Mouse (Mus musculus) forebrain, embryonic 10.5 days (tissue): Measurements from ENCODE around the gene Nrxn1. TPM values are rescaled to one million over a fixed set of nuclear protein-coding genes. Genes with fewer than 3 reads are reported as not detected.

Experiments used
- DNase-seq: peaks from one replicate; pipeline ENCODE4 v3.0.0-alpha.2; 2017; ENCODE audit warnings: low spot score; ENCODE audit errors: extremely low spot score
- H3K27ac ChIP-seq: fragments of 300-500 bp; sonication (generic); 2 replicates; pipeline ENCODE4 v1.5.1; 2016; ENCODE audit warnings: mild to moderate bottlenecking
- H3K27me3 ChIP-seq: fragments of 300-500 bp; sonication (generic); 2 replicates; pipeline ENCODE4 v1.6.1; 2016; ENCODE audit warnings: mild to moderate bottlenecking; ENCODE audit not compliant: poor library complexity, severe bottlenecking
- H3K36me3 ChIP-seq: fragments of 300-500 bp; sonication (generic); replicated peaks from 2 replicates; pipeline ENCODE4 v1.6.1; 2016; ENCODE audit warnings: mild to moderate bottlenecking, moderate library complexity
- H3K4me1 ChIP-seq: fragments of 300-500 bp; sonication (generic); 2 replicates; pipeline ENCODE4 v1.6.1; 2016
- H3K4me3 ChIP-seq: fragments of 300-500 bp; sonication (generic); 2 replicates; pipeline ENCODE4 v1.5.1; 2016; ENCODE audit warnings: mild to moderate bottlenecking, moderate library complexity
- H3K9me3 ChIP-seq: fragments of 300-500 bp; sonication (generic); 2 replicates; pipeline ENCODE4 v1.6.1; 2016; ENCODE audit warnings: mild to moderate bottlenecking, moderate library complexity
- WGBS: fragments of 180-500 bp; shearing (Covaris S2); methylation state at CpG from one replicate; pipeline ENCODE4 v1.1.7; 2016; 5-methylcytosine and 5-hydroxymethylcytosine counted together
- polyA plus RNA-seq: library from polyadenylated mRNA; unstranded; fragments of >200 nt; fragmentation: Nextera tagmentation; extraction: Ambion mirVana; gene quantifications from 2 replicates; pipeline ENCODE4 v1.2.1, GENCODE M21; 2016

The Nrxn1 gene
- polyA plus RNA-seq, 1 experiment from 2014 or later = 4.3 TPM

GRCm38 (mm10) chr17:90818340-90818739 is 274.5 kb downstream of the Nrxn1 start:
- Histone ChIP-seq H3K27me3 (no peaks in the 10 kb centered on the region), H3K4me3 (no peak overlapping the region), H3K4me1 (no peaks in the 10 kb centered on the region), H3K36me3 (no peaks in the 10 kb centered on the region), H3K27ac (no peak overlapping the region), H3K9me3 (no peaks in the 10 kb centered on the region)
- WGBS = 79% methylated on average over 2 of the region's 2 CpGs
- DNase-seq = no peak

GRCm38 (mm10) chr17:90817898-90818297 is 275.0 kb downstream of the Nrxn1 start:
- 82% methylated on average over 2 of the region's 2 CpGs for WGBS
- no peaks in the 10 kb centered on the region for H3K9me3 ChIP-seq
- no peak for DNase-seq
- no peak overlapping the region for H3K27ac ChIP-seq
- H3K4me1 ChIP-seq = no peaks in the 10 kb centered on the region
- H3K27me3 ChIP-seq = no peaks in the 10 kb centered on the region
- H3K36me3 ChIP-seq = no peaks in the 10 kb centered on the region
- no peak overlapping the region for H3K4me3 ChIP-seq

- no peaks in the 10 kb centered on the region for H3K27me3 ChIP-seq
- H3K4me3 ChIP-seq = no peak overlapping the region
- no peaks in the 10 kb centered on the region for H3K4me1 ChIP-seq
- DNase-seq = no peak
- WGBS = 90% methylated on average over 1 of the region's 1 CpGs
- H3K9me3 ChIP-seq = no peaks in the 10 kb centered on the region
- H3K36me3 ChIP-seq = no peaks in the 10 kb centered on the region
- H3K27ac ChIP-seq = no peak overlapping the region
Measured at GRCm38 (mm10) chr17:90815306-90815705, 277.6 kb downstream of the Nrxn1 start.

- DNase-seq = no peak
- no peaks in the 10 kb centered on the region for H3K36me3 ChIP-seq
- H3K27me3 ChIP-seq = no peaks in the 10 kb centered on the region
Measured at GRCm38 (mm10) chr17:90813760-90814159, 279.1 kb downstream of the Nrxn1 start.

GRCm38 (mm10) chr17:90812485-90812884 is 280.4 kb downstream of the Nrxn1 start:
- no peaks in the 10 kb centered on the region for H3K27me3 ChIP-seq
- 91% methylated on average over 2 of the region's 2 CpGs for WGBS
- no peaks in the 10 kb centered on the region for H3K36me3 ChIP-seq
- H3K9me3 ChIP-seq = no peaks in the 10 kb centered on the region
- no peaks in the 10 kb centered on the region for H3K4me1 ChIP-seq
- H3K4me3 ChIP-seq = no peak overlapping the region
- DNase-seq = no peak
- H3K27ac ChIP-seq = no peak overlapping the region

More at GRCm38 (mm10) chr17:90813760-90814159, 279.1 kb downstream of the Nrxn1 start:
- no peak overlapping the region for H3K4me3 ChIP-seq
- no peak overlapping the region for H3K27ac ChIP-seq
- no peaks in the 10 kb centered on the region for H3K4me1 ChIP-seq
- no peaks in the 10 kb centered on the region for H3K9me3 ChIP-seq

GRCm38 (mm10) chr17:90809197-90810163 is 283.4 kb downstream of the Nrxn1 start:
- Histone ChIP-seq H3K27ac (no peak overlapping the region), H3K4me1 (no peaks in the 10 kb centered on the region), H3K4me3 (no peak overlapping the region), H3K27me3 (no peaks in the 10 kb centered on the region), H3K36me3 (no peaks in the 10 kb centered on the region), H3K9me3 (no peaks in the 10 kb centered on the region)
- peak; percentile 28 for DNase-seq
- 72% methylated on average over 8 of the region's 8 CpGs for WGBS

GRCm38 (mm10) chr17:90808256-90808655 is 284.6 kb downstream of the Nrxn1 start:
- H3K36me3 ChIP-seq = no peaks in the 10 kb centered on the region
- H3K4me1 ChIP-seq = no peaks in the 10 kb centered on the region
- no peak overlapping the region for H3K4me3 ChIP-seq
- no peak for DNase-seq
- H3K9me3 ChIP-seq = no peaks in the 10 kb centered on the region
- H3K27ac ChIP-seq = no peak overlapping the region
- H3K27me3 ChIP-seq = no peaks in the 10 kb centered on the region
- 77% methylated on average over 2 of the region's 2 CpGs for WGBS

GRCm38 (mm10) chr17:90807199-90807598 is 285.7 kb downstream of the Nrxn1 start:
- no peaks in the 10 kb centered on the region for H3K36me3 ChIP-seq
- no peak overlapping the region for H3K27ac ChIP-seq
- no peak overlapping the region for H3K4me3 ChIP-seq
- no peak for DNase-seq
- H3K4me1 ChIP-seq = no peaks in the 10 kb centered on the region
- H3K27me3 ChIP-seq = no peaks in the 10 kb centered on the region
- no peaks in the 10 kb centered on the region for H3K9me3 ChIP-seq

GRCm38 (mm10) chr17:90798689-90799088 is 294.2 kb downstream of the Nrxn1 start:
- 82% methylated on average over 2 of the region's 2 CpGs for WGBS

GRCm38 (mm10) chr17:90797659-90798288 is 295.1 kb downstream of the Nrxn1 start:
- Histone ChIP-seq H3K27ac (no peak overlapping the region), H3K4me1 (no peaks in the 10 kb centered on the region), H3K9me3 (no peaks in the 10 kb centered on the region), H3K36me3 (no peaks in the 10 kb centered on the region), H3K27me3 (no peaks in the 10 kb centered on the region), H3K4me3 (no peak overlapping the region)
- 99% methylated on average over 2 of the region's 2 CpGs for WGBS
- DNase-seq = no peak

More at GRCm38 (mm10) chr17:90798689-90799088, 294.2 kb downstream of the Nrxn1 start:
- H3K9me3 ChIP-seq = no peaks in the 10 kb centered on the region
- H3K4me1 ChIP-seq = no peaks in the 10 kb centered on the region
- H3K27ac ChIP-seq = no peak overlapping the region
- H3K27me3 ChIP-seq = no peaks in the 10 kb centered on the region
- H3K36me3 ChIP-seq = no peaks in the 10 kb centered on the region
- H3K4me3 ChIP-seq = no peak overlapping the region
- DNase-seq = no peak

GRCm38 (mm10) chr17:90796974-90797373 is 295.9 kb downstream of the Nrxn1 start:
- no peak for DNase-seq
- H3K4me3 ChIP-seq = no peak overlapping the region
- 79% methylated on average over 2 of the region's 2 CpGs for WGBS
- H3K9me3 ChIP-seq = no peaks in the 10 kb centered on the region
- H3K4me1 ChIP-seq = no peaks in the 10 kb centered on the region
- no peaks in the 10 kb centered on the region for H3K27me3 ChIP-seq
- H3K27ac ChIP-seq = no peak overlapping the region
- H3K36me3 ChIP-seq = no peaks in the 10 kb centered on the region

GRCm38 (mm10) chr17:90788491-90789127 is 304.3 kb downstream of the Nrxn1 start:
- H3K27me3 ChIP-seq = no peaks in the 10 kb centered on the region
- H3K4me3 ChIP-seq = no peak overlapping the region
- WGBS = 83% methylated on average over 3 of the region's 3 CpGs
- no peak for DNase-seq
- H3K36me3 ChIP-seq = no peaks in the 10 kb centered on the region
- H3K9me3 ChIP-seq = no peaks in the 10 kb centered on the region
- 0 out of 2 replicates have a peak, but pooled peaks cover 6% of the 10 kb centered on the region for H3K4me1 ChIP-seq
- H3K27ac ChIP-seq = no peak overlapping the region

GRCm38 (mm10) chr17:90788040-90788439 is 304.8 kb downstream of the Nrxn1 start:
- H3K36me3 ChIP-seq = no peaks in the 10 kb centered on the region
- DNase-seq = no peak
- H3K27me3 ChIP-seq = no peaks in the 10 kb centered on the region
- no peak overlapping the region for H3K27ac ChIP-seq
- H3K4me1 ChIP-seq = 0 out of 2 replicates have a peak, but pooled peaks cover 6% of the 10 kb centered on the region
- no peak overlapping the region for H3K4me3 ChIP-seq
- no peaks in the 10 kb centered on the region for H3K9me3 ChIP-seq
- 71% methylated on average over 1 of the region's 1 CpGs for WGBS
